In genomic region chr16:30047421-30047831, GRCm38 (mm10) we compare ENCODE assay signal across 15 mouse cellular contexts. TPM values are rescaled to one million over a fixed set of nuclear protein-coding genes. Genes with fewer than 3 reads are reported as not detected.
DNase-seq lines count a peak whose midpoint lies in the region; ATAC-seq lines count a peak whose summit lies in the region.
"Had no signal": no experiment of that assay in that cellular context is flagged by ENCODE, and none has a peak within 500 bp of the region (broad histone marks: within the 10 kb centered on the region; RNA-seq: fewer than 3 reads in every experiment).

No protein-coding gene starts in this region.

- peak overlapping the region; percentile 30 for H3K4me2 ChIP-seq in heart, embryonic 13.5 days
- H3K4me2 ChIP-seq in intestine, embryonic 14.5 days (ENCODE audit: low read length) = no peak overlapping the region
- no peak overlapping the region for H3K4me2 ChIP-seq in stomach, embryonic 14.5 days (replicated peaks; ENCODE audit: low read depth, low read length)
- H3K4me2 ChIP-seq: hindbrain, embryonic 12.5 days; limb, embryonic 12.5 days had no signal

- ATAC-seq in heart, embryonic 13.5 days (ENCODE audit: extremely low read depth, insufficient number of reproducible peaks, low FRiP score, low TSS enrichment) = no peak
- no peak for ATAC-seq in intestine, embryonic 14.5 days (replicated peaks; ENCODE audit: low FRiP score, low TSS enrichment, low read depth)
- ATAC-seq in stomach, embryonic 14.5 days (ENCODE audit: insufficient number of reproducible peaks, insufficient read depth, low FRiP score, low read depth) = no peak
- ATAC-seq in inflammation-experienced regulatory T-cells, adult 6 months = no peak
- ATAC-seq: forebrain, embryonic 16.5 days had no signal

- H3K9me3 ChIP-seq in heart, embryonic 13.5 days = no peaks in the 10 kb centered on the region
- no peaks in the 10 kb centered on the region for H3K9me3 ChIP-seq in intestine, embryonic 14.5 days (ENCODE audit: control insufficient read depth, low read length)
- no peaks in the 10 kb centered on the region for H3K9me3 ChIP-seq in stomach, embryonic 14.5 days (ENCODE audit: control insufficient read depth, low read depth, low read length)
- H3K9me3 ChIP-seq: hindbrain, embryonic 12.5 days; limb, embryonic 12.5 days had no signal

- 0 out of 2 replicates have a peak overlapping the region, but pooled peaks have one; percentile 25 for H3K9ac ChIP-seq in heart, embryonic 13.5 days
- no peak overlapping the region for H3K9ac ChIP-seq in intestine, embryonic 14.5 days (ENCODE audit: low read length)
- no peak overlapping the region for H3K9ac ChIP-seq in stomach, embryonic 14.5 days (replicated peaks; ENCODE audit: low read depth, low read length)
- H3K9ac ChIP-seq: hindbrain, embryonic 12.5 days; limb, embryonic 12.5 days had no signal

- 30% methylated on average over 11 of the region's 11 CpGs for WGBS in heart, embryonic 13.5 days
- WGBS in intestine, embryonic 14.5 days = 48% methylated on average over 11 of the region's 11 CpGs
- 41% methylated on average over 11 of the region's 11 CpGs for WGBS in stomach, embryonic 14.5 days

- H3K4me3 ChIP-seq in heart, embryonic 13.5 days = no peak overlapping the region
- no peak overlapping the region for H3K4me3 ChIP-seq in intestine, embryonic 14.5 days (ENCODE audit: low read depth, low read length)
- no peak overlapping the region for H3K4me3 ChIP-seq in stomach, embryonic 14.5 days (ENCODE audit: low read depth, low read length)
- H3K4me3 ChIP-seq: hindbrain, embryonic 12.5 days; limb, embryonic 12.5 days had no signal

- 0 out of 2 replicates have a peak overlapping the region, but pooled peaks have one; percentile 0 for H3K27ac ChIP-seq in heart, embryonic 13.5 days (replicated peaks)
- 0 out of 2 replicates have a peak overlapping the region, but pooled peaks have one; percentile 3 for H3K27ac ChIP-seq in intestine, embryonic 14.5 days (ENCODE audit: low read depth)
- peak overlapping the region; percentile 49; the same call in 1 of the 2 replicates for H3K27ac ChIP-seq in stomach, embryonic 14.5 days (ENCODE audit: low read length)
- H3K27ac ChIP-seq: hindbrain, embryonic 12.5 days; kidney, postnatal 0 days; limb, embryonic 12.5 days; macrophage had no signal

- H3K27me3 ChIP-seq in heart, embryonic 13.5 days (replicated peaks) = peaks cover 16% of the 10 kb centered on the region; the same call in 1 of the 2 replicates
- H3K27me3 ChIP-seq in intestine, embryonic 14.5 days (replicated peaks; ENCODE audit: control insufficient read depth, insufficient read depth, low read length) = no peaks in the 10 kb centered on the region
- H3K27me3 ChIP-seq in stomach, embryonic 14.5 days (ENCODE audit: control insufficient read depth, insufficient read depth, low read length) = no peaks in the 10 kb centered on the region

- DNase-seq in heart, adult 8-10 months (ENCODE audit: low spot score) = no peak
- DNase-seq in R1 (ENCODE audit: low read depth, low spot score) = peak; percentile 86
- DNase-seq in intestine, embryonic 14.5 days (ENCODE audit: low spot score) = no peak
- DNase-seq in embryo, embryonic 10.5 days (ENCODE audit: low spot score) = no peak
- DNase-seq: adrenal gland, postnatal 10 days; cerebellum, postnatal 25 days; gastrocnemius, postnatal 10 days had no signal

- no peaks in the 10 kb centered on the region for H3K36me3 ChIP-seq in heart, embryonic 13.5 days
- H3K36me3 ChIP-seq in intestine, embryonic 14.5 days (ENCODE audit: control insufficient read depth, insufficient read depth, low read length) = no peaks in the 10 kb centered on the region
- no peaks in the 10 kb centered on the region for H3K36me3 ChIP-seq in stomach, embryonic 14.5 days (ENCODE audit: control insufficient read depth, insufficient read depth, low read length)
- H3K36me3 ChIP-seq: hindbrain, embryonic 12.5 days; limb, embryonic 12.5 days had no signal

- peaks cover 17% of the 10 kb centered on the region for H3K4me1 ChIP-seq in heart, embryonic 13.5 days
- H3K4me1 ChIP-seq in intestine, embryonic 14.5 days (replicated peaks; ENCODE audit: control insufficient read depth, insufficient read depth, low read length) = peaks cover 3% of the 10 kb centered on the region; the same call in 1 of the 2 replicates
- H3K4me1 ChIP-seq in stomach, embryonic 14.5 days (ENCODE audit: control insufficient read depth, insufficient read depth, low read length) = peaks cover 3% of the 10 kb centered on the region; the same call in 1 of the 2 replicates
- H3K4me1 ChIP-seq: hindbrain, embryonic 12.5 days had no signal

RNA-seq across cellular contexts. Expression of gene Hes1, which starts 16.8 kb away (rescaled TPM):
- 19.9 and 21.4 TPM in 2 replicates for polyA plus RNA-seq in heart, embryonic 13.5 days (2015; fragmentation: Nextera tagmentation; extraction: Ambion mirVana)
- total RNA-seq in heart, adult 8-10 months (2022) = 10 to 100 TPM; 17.9 to 29.6 (median 23.7) TPM
- polyA plus RNA-seq in intestine, embryonic 14.5 days (2014; fragmentation: Nextera tagmentation; extraction: Ambion mirVana) = 61.0 and 67.2 TPM in 2 replicates
- 74.1 and 75.8 TPM in 2 replicates for polyA plus RNA-seq in stomach, embryonic 14.5 days (2014; fragmentation: Nextera tagmentation; extraction: Ambion mirVana)
- under 1 TPM in 1 of 3 experiments, not detected in 2; 0.40 TPM for polyA plus RNA-seq in inflammation-experienced regulatory T-cells, adult 6 months (2017; shearing (Covaris generic))
- polyA plus RNA-seq: macrophage had no signal

Comparison
In these comparisons a context has a peak if more than half of its experiments do, and no peak if none do; other contexts are left out.
1. RNA of gene Hes1, which starts 16.8 kb away (polyA plus RNA-seq): 74.1 to 75.8 TPM in stomach, embryonic 14.5 days, 61.0 to 67.2 TPM in intestine, embryonic 14.5 days and 19.9 to 21.4 TPM in heart, embryonic 13.5 days; 0.40 TPM in inflammation-experienced regulatory T-cells, adult 6 months; every median in the first group is over 10 times any median in the second.
2. Peak in every context shown above with its lines, with median percentiles within 50 percentile points of each other: H3K27ac ChIP-seq.